Mouse (Mus musculus): ENCODE measurements around the gene Prrx2.

DNA sequence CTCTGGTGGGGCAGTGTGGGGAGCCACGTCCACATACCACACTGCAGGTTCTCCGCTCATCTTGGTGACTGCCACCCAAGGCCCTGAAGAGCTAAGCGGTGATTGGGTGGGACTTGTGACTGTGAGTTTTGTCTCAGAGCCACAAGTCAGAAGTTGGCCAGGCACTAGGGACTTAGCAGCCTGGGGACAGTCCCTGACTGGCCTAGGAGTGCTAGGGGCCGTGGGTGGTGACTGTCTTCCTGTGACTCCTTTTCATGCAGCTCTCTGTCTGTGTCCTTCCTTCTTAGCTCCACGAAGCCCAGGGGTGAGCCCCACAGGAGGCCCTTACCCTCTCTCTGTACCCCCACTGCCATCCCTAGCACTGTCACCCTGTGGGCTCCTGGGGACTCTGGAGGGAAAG, 14.9 kb upstream of the Prrx2 start:
- TF ChIP-seq GATA1 (IDR thresholded peaks at IDR 0.05; ENCODE audit: borderline replicate concordance, low read length) (no peak), FLI1 (IDR thresholded peaks at IDR 0.05; ENCODE audit: low read length) (no peak)

All from megakaryocyte, embryonic 14.5 days (primary cell).